Mouse (Mus musculus) limb, embryonic 10.5 days (tissue): ENCODE measurements around the gene Cir1. TPM values are rescaled to one million over a fixed set of nuclear protein-coding genes. Genes with fewer than 3 reads are reported as not detected.
A peak's percentile ranks its signal among the peaks of the same experiment; 100 is the strongest.

Source experiments
- DNase-seq: peaks from one replicate; pipeline ENCODE4 v3.0.0-alpha.2; 2017; ENCODE audit warnings: low spot score
- H3K27ac ChIP-seq: fragments of 300-500 bp; sonication (generic); 2 replicates; pipeline ENCODE4 v1.5.1; 2016; ENCODE audit warnings: mild to moderate bottlenecking
- H3K27me3 ChIP-seq: fragments of 300-500 bp; sonication (generic); 2 replicates; pipeline ENCODE4 v1.6.1; 2016; ENCODE audit warnings: low read depth, mild to moderate bottlenecking; ENCODE audit not compliant: poor library complexity, severe bottlenecking
- H3K36me3 ChIP-seq: fragments of 300-500 bp; sonication (generic); 2 replicates; pipeline ENCODE4 v1.6.1; 2016; ENCODE audit warnings: mild to moderate bottlenecking, moderate library complexity
- H3K4me1 ChIP-seq: fragments of 300-500 bp; sonication (generic); 2 replicates; pipeline ENCODE4 v1.6.1; 2016
- H3K4me3 ChIP-seq: fragments of 300-500 bp; sonication (generic); 2 replicates; pipeline ENCODE4 v1.5.1; 2016; ENCODE audit warnings: mild to moderate bottlenecking, moderate library complexity
- H3K9me3 ChIP-seq: fragments of 300-500 bp; sonication (generic); replicated peaks from 2 replicates; pipeline ENCODE4 v1.6.1; 2016; ENCODE audit warnings: mild to moderate bottlenecking
- WGBS: fragments of 180-500 bp; shearing (Covaris S2); methylation state at CpG from one replicate; pipeline ENCODE4 v1.1.7; 2016; 5-methylcytosine and 5-hydroxymethylcytosine counted together
- polyA plus RNA-seq: library from polyadenylated mRNA; unstranded; fragments of >200 nt; fragmentation: Nextera tagmentation; extraction: Ambion mirVana; gene quantifications from 2 replicates; pipeline ENCODE4 v1.2.1, GENCODE M21; 2016

Gene Cir1
- polyA plus RNA-seq, 1 experiment from 2014 or later, result 14.3 TPM

- H3K27ac ChIP-seq, result no peak overlapping the region
- H3K4me3 ChIP-seq, result no peak overlapping the region
- H3K9me3 ChIP-seq, result no peaks in the 10 kb centered on the region
- DNase-seq, result no peak
- peaks cover 70% of the 10 kb centered on the region for H3K4me1 ChIP-seq
- H3K27me3 ChIP-seq, result peaks cover 100% of the 10 kb centered on the region
- under 1% methylated on average over 4 of the region's 4 CpGs for WGBS
- H3K36me3 ChIP-seq, result no peaks in the 10 kb centered on the region
Observed at GRCm38 (mm10) chr2:73267818-73268217, 44.7 kb downstream of the Cir1 start.

GRCm38 (mm10) chr2:73267231-73267630 is 45.3 kb downstream of the Cir1 start:
- DNase-seq, result no peak
- peaks cover 100% of the 10 kb centered on the region for H3K27me3 ChIP-seq
- no peaks in the 10 kb centered on the region for H3K9me3 ChIP-seq
- no peak overlapping the region for H3K4me3 ChIP-seq
- 15% methylated on average over 3 of the region's 3 CpGs for WGBS
- peaks cover 67% of the 10 kb centered on the region for H3K4me1 ChIP-seq
- no peaks in the 10 kb centered on the region for H3K36me3 ChIP-seq
- no peak overlapping the region for H3K27ac ChIP-seq

- Histone ChIP-seq H3K27ac (no peak overlapping the region), H3K36me3 (no peaks in the 10 kb centered on the region), H3K9me3 (no peaks in the 10 kb centered on the region), H3K27me3 (peaks cover 100% of the 10 kb centered on the region), H3K4me3 (no peak overlapping the region), H3K4me1 (peaks cover 61% of the 10 kb centered on the region)
- no peak for DNase-seq
- 56% methylated on average over 1 of the region's 1 CpGs for WGBS
Observed at GRCm38 (mm10) chr2:73266623-73267022, 45.9 kb downstream of the Cir1 start.

- Histone ChIP-seq H3K4me1 (peaks cover 55% of the 10 kb centered on the region), H3K4me3 (no peak overlapping the region), H3K27ac (no peak overlapping the region), H3K27me3 (peaks cover 95% of the 10 kb centered on the region), H3K36me3 (no peaks in the 10 kb centered on the region), H3K9me3 (no peaks in the 10 kb centered on the region)
- peak; percentile 41 for DNase-seq
- 3% methylated on average over 5 of the region's 5 CpGs for WGBS
Observed at GRCm38 (mm10) chr2:73266011-73266410, 46.5 kb downstream of the Cir1 start.

- Histone ChIP-seq H3K27ac (no peak overlapping the region), H3K4me1 (peaks cover 44% of the 10 kb centered on the region), H3K27me3 (peaks cover 82% of the 10 kb centered on the region), H3K36me3 (no peaks in the 10 kb centered on the region), H3K9me3 (no peaks in the 10 kb centered on the region), H3K4me3 (peak overlapping the region; percentile 57)
- peak; percentile 57 for DNase-seq
- 3% methylated on average over 11 of the region's 11 CpGs for WGBS
Observed at GRCm38 (mm10) chr2:73264611-73265195, 47.8 kb downstream of the Cir1 start.

GRCm38 (mm10) chr2:73263794-73264610 is 48.5 kb downstream of the Cir1 start:
- Histone ChIP-seq H3K27me3 (peaks cover 75% of the 10 kb centered on the region), H3K4me3 (peak overlapping the region; percentile 57), H3K36me3 (no peaks in the 10 kb centered on the region), H3K4me1 (peaks cover 39% of the 10 kb centered on the region), H3K27ac (peak overlapping the region; percentile 78), H3K9me3 (no peaks in the 10 kb centered on the region)
- DNase-seq, result peak; percentile 72
- under 1% methylated on average over 38 of the region's 38 CpGs for WGBS

- Histone ChIP-seq H3K36me3 (no peaks in the 10 kb centered on the region), H3K4me1 (peaks cover 38% of the 10 kb centered on the region), H3K27ac (peak overlapping the region; percentile 78), H3K9me3 (no peaks in the 10 kb centered on the region), H3K4me3 (peak overlapping the region; percentile 57), H3K27me3 (peaks cover 68% of the 10 kb centered on the region)
- WGBS, result 3% methylated on average over 16 of the region's 16 CpGs
- no peak for DNase-seq
Observed at GRCm38 (mm10) chr2:73263172-73263765, 49.2 kb downstream of the Cir1 start.

DNA sequence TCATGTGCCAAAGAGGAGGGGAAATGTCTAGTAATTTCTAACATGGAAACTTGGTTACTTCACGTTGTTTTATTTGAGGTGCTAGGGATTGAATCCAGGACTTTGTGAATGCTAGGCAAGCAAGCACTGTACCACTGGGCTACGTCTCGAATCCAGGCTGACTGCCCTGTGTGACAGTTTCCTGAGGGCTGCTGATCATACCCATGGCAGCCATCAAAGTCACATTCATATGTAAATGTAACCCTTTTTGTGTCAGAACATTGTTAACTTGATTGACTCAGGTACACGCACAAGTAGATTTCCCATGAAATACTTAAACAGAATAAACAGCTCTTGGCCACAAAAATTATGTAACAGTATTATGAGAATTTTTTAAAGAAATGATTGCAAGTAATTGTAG is 63.8 kb downstream of the Cir1 start:
- H3K4me1 ChIP-seq, result peaks cover 6% of the 10 kb centered on the region
- no peak for DNase-seq
- 79% methylated on average over 4 of the region's 4 CpGs for WGBS
- no peaks in the 10 kb centered on the region for H3K36me3 ChIP-seq
- H3K4me3 ChIP-seq, result no peak overlapping the region
- no peak overlapping the region for H3K27ac ChIP-seq
- H3K27me3 ChIP-seq, result 0 out of 2 replicates have a peak, but pooled peaks cover 4% of the 10 kb centered on the region
- no peaks in the 10 kb centered on the region for H3K9me3 ChIP-seq

DNA sequence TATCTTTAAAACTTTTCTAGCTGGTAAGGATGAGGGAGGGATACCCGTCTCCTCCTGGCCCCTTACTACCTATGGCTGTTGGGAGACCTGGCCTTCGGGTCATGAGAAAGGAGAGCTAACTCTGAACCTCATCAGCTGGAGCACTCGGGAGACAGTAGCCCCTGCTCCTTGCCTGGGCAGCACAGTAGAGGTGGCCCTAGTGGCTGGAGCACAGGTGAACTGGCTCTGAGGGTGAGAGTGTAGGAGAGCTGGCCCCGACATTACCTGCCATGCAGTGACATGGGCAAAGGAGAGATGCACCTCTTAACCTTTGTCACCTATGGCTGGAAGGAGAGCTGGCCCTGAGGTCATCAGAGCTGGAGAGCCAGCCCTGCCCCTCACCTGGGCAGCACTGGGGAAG is 71.2 kb downstream of the Cir1 start:
- DNase-seq, result no peak
- 78% methylated on average over 4 of the region's 4 CpGs for WGBS
- no peak overlapping the region for H3K4me3 ChIP-seq

More for the DNA sequence above, 71.2 kb downstream of the Cir1 start:
- Histone ChIP-seq H3K27ac (no peak overlapping the region), H3K9me3 (no peaks in the 10 kb centered on the region), H3K36me3 (no peaks in the 10 kb centered on the region), H3K4me1 (peaks cover 9% of the 10 kb centered on the region), H3K27me3 (no peaks in the 10 kb centered on the region)

Other genes with a start within 250 kb of the Cir1 start
- gene Ola1, start 93.8 kb downstream of the Cir1 start, polyA plus RNA-seq, result 107 and 112 TPM in 2 replicates
- gene Sp9, start 40.8 kb downstream of the Cir1 start, polyA plus RNA-seq, result 0.19 and 0.36 TPM in 2 replicates
- gene Scrn3, start 100 bp downstream of the Cir1 start, polyA plus RNA-seq, result 14.7 and 16.5 TPM in 2 replicates
- 1.4 and 2.4 TPM in 2 replicates for gene Gpr155, start 73.9 kb upstream of the Cir1 start, polyA plus RNA-seq
- 13.3 and 14.2 TPM in 2 replicates for gene Wipf1, start 217.0 kb upstream of the Cir1 start, polyA plus RNA-seq